Mouse (Mus musculus) gastrocnemius, adult 2 months (tissue): ENCODE data around the gene Gprc5b. TPM values are rescaled to one million over a fixed set of nuclear protein-coding genes. Genes with fewer than 3 reads are reported as not detected.

Experiments
- DNase-seq: peaks from one replicate; pipeline ENCODE4 v3.0.0; 2022
- H3K27ac ChIP-seq: fragments of 200-600 bp; 2 replicates; pipeline ENCODE4 v1.8.1; 2022; ENCODE audit warnings: mild to moderate bottlenecking
- H3K4me3 ChIP-seq: fragments of 200-600 bp; 2 replicates; pipeline ENCODE4 v1.8.1; 2022; ENCODE audit warnings: mild to moderate bottlenecking, moderate library complexity
- CTCF ChIP-seq: fragments of 200-600 bp; IDR thresholded peaks from 2 replicates; pipeline ENCODE4 v1.8.1; 2022; ENCODE audit warnings: antibody characterized with exemption, mild to moderate bottlenecking, moderate library complexity
- intact Hi-C: fragments of 180-260 bp; cut with DNase I; formaldehyde crosslinking; loops from one replicate; pipeline ENCODE4 v1.15.1; 2025
- long read RNA-seq, 2 experiments: library from polyadenylated mRNA; stranded (forward); transcript quantifications; one replicate each; pipeline ENCODE4 v2.0.0; 2021
- total RNA-seq, 2 experiments: library from RNA; stranded (reverse); gene quantifications; 2 replicates each; pipeline ENCODE4 v1.2.3; 2021

Gene Gprc5b
- total RNA-seq = 10 to 100 TPM; 10.5 to 14.0 TPM
- long read RNA-seq, experiment 1, full-length matches to known transcripts = 4 of 12 reads
- long read RNA-seq, experiment 1, partial matches to known transcripts = 1 of 12 reads
- long read RNA-seq, experiment 1, other reads (novel, unspliced or antisense) = 7 of 12 reads
- long read RNA-seq, experiment 2, full-length matches to known transcripts = 4 of 8 reads
- long read RNA-seq, experiment 2, partial matches to known transcripts = 0 of 8 reads
- long read RNA-seq, experiment 2, other reads (novel, unspliced or antisense) = 4 of 8 reads

DNA sequence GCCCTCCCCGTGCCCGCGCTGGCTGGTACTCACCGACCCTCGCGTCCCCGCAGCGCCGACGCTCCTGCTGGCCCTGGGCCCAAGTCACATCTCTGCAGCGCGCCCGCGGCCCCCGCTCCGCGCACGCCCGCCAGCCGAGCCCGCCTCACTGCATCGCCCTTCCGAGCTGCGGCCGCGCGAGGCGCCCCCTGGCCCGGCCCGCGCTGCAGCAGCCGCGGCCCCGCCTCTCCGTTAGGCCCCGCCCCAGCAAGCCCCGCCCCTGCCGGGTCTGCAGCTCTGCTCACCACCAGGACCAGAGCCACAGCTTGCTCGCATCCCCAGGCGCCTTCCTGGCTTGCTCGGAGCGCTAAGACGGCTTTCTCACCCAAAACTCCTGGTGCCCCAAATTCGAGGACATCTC is at the start of gene Gprc5b:
Gene Gprc5b, minus strand, starts transcription at position 205 of the 400 bp plus-strand sequence.
- DNase-seq = peak; percentile 96
- Histone ChIP-seq H3K27ac (peak within 1 kb of the TSS; percentile 87), H3K4me3 (peak within 1 kb of the TSS; percentile 93)
- intact Hi-C loops = loop anchor here (2.0 kb wide), 1 partner anchor 68 kb away; no protein-coding TSS in a partner anchor
- TF ChIP-seq CTCF = peak; percentile 50

DNA sequence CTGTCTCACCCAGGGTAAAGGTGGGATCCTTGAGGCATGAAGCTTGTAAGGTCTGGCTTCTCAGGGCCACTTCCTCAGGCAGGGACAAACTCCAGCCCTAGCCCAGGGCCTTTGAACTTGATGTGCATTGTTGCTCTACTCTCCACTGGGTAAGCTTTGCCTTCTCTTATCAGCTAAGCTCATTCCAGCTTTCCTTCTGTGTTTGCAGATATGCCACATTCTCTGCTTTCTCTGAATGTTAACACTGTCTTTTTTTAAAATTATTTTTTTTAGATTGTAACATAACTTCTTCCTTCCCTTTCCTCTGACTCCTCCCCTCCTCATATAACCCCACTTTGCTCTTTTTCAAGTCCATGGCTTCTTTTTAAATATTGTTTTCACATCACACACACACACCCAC is 46.5 kb upstream of the Gprc5b start:
- intact Hi-C loops = no loop called here
- no peak for TF ChIP-seq CTCF
- Histone ChIP-seq H3K4me3 (no peak overlapping the region), H3K27ac (no peak overlapping the region)
- no peak for DNase-seq

DNA sequence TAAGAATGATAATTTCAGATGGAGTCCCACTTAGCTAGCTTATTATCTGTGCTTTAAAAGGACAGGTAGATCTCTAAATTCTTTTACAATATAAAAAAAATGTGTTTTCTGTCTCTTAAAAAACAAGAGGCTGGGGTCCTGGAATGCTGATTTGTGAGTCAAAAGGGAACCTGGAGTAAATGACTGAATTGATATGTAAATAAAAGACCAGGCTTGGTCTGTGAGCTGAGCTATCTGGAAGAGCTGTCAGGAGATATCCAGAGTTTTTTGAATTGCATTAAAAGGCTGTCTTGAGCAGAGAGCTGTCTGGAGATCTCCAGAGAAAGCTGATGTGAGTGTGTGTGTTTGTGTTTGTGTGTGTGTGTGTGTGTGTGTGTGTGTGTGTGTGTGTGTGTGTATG is 42.6 kb upstream of the Gprc5b start:
- no peak for TF ChIP-seq CTCF
- no peak for DNase-seq
- no peak overlapping the region for H3K27ac ChIP-seq
- H3K4me3 ChIP-seq = no peak overlapping the region
- intact Hi-C loops = no loop called here

DNA sequence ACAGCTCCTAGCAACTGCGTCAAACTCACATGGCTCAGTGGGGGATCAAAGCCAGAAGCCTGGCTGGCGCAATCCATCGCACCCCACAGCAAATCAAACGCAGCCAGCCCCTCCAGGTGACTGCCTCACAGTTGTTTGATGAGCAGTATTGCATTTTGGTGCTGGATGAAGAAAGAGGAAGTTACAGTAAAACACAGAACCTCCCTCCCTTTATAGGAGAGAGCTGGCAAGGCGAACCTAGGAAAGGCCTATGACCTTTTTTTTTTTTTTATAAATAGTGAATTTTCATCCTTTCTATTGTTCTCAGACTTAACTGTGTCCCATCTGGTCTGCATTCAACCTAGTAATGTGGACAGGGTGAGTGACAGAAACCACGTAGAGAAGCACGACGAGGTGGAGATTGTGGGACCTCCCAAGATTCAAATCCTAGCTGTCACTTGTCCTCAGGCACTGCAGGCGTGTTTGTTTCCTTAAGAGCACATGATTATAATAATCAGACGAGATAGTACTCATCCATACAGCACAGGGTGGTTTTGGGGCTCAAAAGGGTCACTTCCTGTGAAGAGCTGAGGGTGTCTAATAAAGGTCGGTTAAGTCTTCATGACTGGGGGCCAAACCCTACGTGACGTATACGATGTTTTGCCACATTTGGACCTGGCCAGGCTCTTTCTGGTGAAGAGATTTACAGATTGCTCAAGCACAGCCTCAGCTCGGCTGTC is 39.4 kb upstream of the Gprc5b start:
- DNase-seq = no peak
- intact Hi-C loops = no loop called here
- no peak for TF ChIP-seq CTCF
- Histone ChIP-seq H3K4me3 (no peak overlapping the region), H3K27ac (no peak overlapping the region)

DNA sequence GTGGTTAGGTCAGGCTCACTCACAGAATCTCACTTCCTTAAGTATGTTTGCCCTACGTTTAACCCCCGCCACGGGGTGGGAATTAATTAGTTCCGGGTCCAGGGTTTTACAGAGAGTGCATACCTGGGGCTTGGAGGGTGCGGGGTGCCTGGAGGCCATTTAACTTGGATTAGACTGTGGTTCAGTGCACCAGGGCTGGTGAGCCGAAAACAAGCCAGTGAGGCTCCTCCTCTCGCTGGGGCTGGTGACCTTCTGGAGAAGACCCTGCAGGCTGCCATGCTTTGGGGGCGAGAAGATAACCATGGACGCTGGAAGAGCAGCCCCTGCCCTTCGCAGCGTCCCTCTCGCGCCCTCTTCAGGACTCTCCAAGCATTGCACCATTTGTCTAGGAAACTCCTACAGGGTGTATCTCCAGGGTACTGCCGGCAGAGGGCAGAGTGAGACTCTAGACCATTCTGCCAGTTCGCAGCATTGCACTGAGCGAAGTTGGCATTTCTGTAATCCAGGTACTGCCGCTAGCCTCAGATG is 28.4 kb upstream of the Gprc5b start:
- TF ChIP-seq CTCF = peak; percentile 70
- no peak overlapping the region for H3K4me3 ChIP-seq
- DNase-seq = peak; percentile 26
- no peak overlapping the region for H3K27ac ChIP-seq
- intact Hi-C loops = no loop called here

DNA sequence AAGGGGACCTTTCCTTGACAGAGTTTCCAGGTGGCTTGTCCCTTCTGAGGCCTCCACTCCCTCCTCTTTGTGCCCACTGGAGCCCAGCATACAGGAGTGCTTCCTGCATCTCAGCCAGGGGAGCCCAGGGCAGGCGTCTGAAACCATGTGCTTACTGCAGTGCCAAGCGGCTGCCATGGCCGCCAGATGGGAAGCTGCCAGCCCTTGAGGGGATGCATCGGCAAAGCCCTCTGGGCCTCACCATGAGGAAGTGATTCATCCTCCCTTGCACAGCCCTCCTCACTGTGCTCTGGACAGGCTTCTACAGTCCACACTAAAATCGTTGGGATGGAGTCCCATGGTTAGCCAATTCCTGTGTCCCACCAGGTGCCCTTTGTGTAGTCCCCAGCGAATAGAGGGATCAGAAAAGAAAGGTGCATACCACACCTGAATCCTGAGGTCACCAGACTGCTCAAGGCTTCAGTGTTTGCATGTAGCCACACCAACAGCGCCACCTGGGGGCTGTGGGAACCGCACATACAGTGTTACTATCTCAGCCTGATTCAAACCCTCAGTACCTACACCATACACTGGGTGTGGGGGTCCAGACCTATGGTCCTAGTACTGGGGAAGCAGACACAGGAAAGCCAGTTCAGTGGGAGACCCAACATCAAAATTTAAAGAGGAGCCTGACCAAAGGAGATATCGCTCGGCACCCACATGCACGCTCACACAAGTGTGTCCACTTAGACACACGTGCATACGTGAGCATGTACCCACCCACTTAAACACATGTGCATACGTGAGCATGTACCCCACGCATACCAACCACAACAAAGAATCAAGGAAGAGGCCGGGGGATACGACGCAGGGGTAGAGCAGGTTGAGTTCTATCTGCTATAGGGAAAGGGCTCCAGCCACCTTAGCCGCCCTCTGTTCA is 27.5 kb upstream of the Gprc5b start:
- DNase-seq = peak; percentile 35
- intact Hi-C loops = no loop called here
- peak; percentile 48 for TF ChIP-seq CTCF

DNA sequence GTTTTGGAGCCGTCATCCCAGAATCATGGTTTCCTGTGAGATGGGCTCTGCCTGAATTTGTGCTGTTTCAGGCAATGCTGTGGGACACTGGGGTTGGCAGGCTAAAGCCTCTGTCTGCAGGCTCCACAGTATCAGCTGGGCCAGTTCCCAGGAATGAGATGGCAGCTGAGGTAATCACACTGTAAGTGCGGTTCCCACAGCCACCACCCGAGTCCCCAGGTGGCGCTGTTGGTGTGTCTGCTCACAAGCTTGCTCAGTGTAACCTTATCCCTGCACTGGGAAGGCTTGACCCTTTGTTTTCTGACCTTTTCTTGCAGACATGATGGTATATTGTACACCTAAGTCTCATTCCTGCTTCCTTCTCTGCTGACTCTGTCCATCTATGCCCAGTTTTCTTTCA is 24.5 kb upstream of the Gprc5b start:
- TF ChIP-seq CTCF = peak; percentile 48
- H3K4me3 ChIP-seq = no peak overlapping the region
- no peak overlapping the region for H3K27ac ChIP-seq
- peak; percentile 48 for DNase-seq
- intact Hi-C loops = loop anchor here (10.0 kb wide), 1 partner anchor 495 kb away; the partner anchor contains the start of gene Acsm5

More for the DNA sequence above, 27.5 kb upstream of the Gprc5b start:
- H3K27ac ChIP-seq = no peak overlapping the region
- H3K4me3 ChIP-seq = no peak overlapping the region

DNA sequence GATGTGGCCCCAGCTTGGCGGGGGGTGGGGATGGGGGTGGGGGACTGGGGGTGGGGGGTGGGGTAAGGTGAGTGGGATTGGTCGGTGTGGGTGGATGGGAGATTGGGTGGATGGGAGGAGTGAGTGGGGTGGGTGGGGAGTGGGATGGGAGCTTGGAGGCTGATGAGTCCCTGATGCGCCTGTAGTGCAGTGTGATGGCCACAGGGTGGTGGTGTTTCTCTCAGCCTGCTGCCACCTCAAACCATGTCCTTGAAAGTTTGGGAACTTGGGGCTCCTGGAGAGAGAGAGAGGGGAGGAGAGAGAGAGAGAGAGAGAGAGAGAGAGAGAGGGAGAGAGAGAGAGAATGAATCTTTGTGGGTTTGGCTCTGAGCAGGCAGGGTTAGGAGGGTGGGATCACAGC is 20.7 kb upstream of the Gprc5b start:
- TF ChIP-seq CTCF = peak; percentile 44
- no peak overlapping the region for H3K4me3 ChIP-seq
- intact Hi-C loops = loop anchor here (10.0 kb wide), 1 partner anchor 499 kb away; the partner anchor contains the start of gene Acsm5
- DNase-seq = peak; percentile 28
- no peak overlapping the region for H3K27ac ChIP-seq

DNA sequence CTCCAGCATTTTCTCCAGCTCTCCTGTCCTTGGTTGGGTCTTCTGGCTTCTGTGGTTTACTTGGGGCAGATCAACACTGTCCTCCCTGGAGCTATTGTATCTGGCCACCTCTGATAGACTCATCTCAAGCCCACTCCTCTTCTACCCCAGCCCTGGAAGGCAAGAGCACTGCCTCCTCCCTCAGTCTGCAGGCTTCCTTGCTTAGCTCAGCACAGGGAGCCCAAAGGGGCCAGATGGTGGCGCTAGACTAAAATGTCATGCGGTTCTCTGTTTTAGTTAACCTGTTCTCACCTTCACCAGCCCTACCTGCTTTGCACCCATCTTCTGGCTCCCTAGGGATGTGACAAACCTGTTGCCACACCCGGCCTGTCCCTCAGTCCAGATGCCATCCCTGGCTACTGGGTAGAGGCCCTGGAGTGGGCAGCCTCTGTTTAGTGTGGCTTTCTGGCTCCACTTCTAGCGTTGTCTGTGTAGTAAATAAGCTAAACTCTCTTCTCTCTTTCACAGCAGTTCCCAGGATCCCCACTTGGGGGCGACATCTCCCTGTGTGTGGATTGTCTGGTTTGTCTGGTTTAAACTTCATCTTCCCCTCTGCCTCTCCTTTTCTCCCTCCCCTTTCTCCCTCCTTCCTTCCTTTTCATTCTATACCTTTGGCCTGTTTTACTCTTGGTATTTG is 16.0 kb upstream of the Gprc5b start:
- intact Hi-C loops = loop anchor here (10.0 kb wide), 1 partner anchor 504 kb away; the partner anchor contains the start of gene Acsm5
- no peak overlapping the region for H3K27ac ChIP-seq
- H3K4me3 ChIP-seq = no peak overlapping the region
- DNase-seq = peak; percentile 55
- peak; percentile 90 for TF ChIP-seq CTCF

DNA sequence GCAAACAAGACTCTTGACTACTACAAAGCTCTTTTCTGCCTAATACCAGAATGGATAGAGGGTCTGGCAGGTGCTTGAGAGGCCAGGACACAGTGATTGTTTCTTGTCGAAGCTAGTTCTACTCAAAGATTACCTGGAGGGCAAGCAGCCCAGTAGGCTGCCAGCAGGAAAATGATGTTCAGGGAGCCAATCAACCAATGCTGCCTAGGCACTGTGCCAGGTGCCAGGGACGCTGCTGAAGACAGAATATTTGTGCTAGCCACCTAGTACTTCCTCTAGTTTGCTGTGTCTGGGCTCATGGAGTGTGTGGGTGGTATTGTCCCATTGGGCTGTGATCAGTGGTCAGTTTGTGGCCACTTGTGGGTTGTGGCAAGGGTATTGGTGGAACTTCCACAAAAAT is 7.5 kb upstream of the Gprc5b start:
- no peak for TF ChIP-seq CTCF
- Histone ChIP-seq H3K4me3 (no peak overlapping the region), H3K27ac (no peak overlapping the region)
- DNase-seq = no peak
- intact Hi-C loops = no loop called here

DNA sequence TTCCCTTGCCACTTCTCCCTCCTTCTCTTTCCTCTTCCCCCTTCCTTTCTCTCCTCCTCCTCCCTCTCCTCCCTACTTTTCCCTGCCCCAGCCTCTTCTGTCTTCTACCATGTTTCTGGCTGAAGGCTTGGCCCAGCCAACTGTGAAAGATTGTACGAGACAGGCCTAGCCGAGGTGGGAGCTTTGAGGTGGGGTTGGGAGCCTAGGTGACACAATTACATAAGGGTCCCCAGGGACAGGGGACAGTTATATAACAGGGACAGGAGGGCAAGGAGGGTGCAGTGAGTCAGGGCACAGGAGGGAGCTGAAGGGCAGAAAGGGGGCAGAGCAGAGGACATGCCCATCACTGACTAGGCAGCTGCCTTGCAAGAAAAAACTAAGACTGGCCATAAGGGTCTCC is 7.0 kb upstream of the Gprc5b start:
- no peak overlapping the region for H3K27ac ChIP-seq
- no peak for DNase-seq
- intact Hi-C loops = no loop called here
- no peak for TF ChIP-seq CTCF
- H3K4me3 ChIP-seq = no peak overlapping the region

DNA sequence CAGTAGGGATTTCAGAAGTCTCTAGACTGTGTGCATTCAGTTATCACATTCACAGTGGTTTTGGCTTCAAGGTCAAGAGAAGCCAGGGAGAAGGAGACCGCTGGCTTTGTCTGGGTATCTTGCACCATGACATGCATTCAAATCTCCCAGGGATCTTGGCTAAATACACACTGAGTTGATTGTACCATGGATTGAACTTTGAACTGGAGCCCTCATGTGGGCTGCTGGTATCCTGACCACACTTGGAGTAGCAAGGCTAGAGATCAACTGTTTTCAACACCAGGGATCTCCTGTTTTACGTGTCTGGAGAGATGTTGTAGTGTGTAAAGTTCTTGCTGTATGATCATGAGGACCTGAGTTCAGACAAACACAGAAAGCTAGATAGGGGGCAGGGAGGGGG is 4.8 kb upstream of the Gprc5b start:
- H3K27ac ChIP-seq = no peak overlapping the region
- TF ChIP-seq CTCF = no peak
- no peak overlapping the region for H3K4me3 ChIP-seq
- intact Hi-C loops = no loop called here
- DNase-seq = no peak
